Comparison of ENCODE assay signal across 12 mouse cellular contexts in the genomic region with DNA sequence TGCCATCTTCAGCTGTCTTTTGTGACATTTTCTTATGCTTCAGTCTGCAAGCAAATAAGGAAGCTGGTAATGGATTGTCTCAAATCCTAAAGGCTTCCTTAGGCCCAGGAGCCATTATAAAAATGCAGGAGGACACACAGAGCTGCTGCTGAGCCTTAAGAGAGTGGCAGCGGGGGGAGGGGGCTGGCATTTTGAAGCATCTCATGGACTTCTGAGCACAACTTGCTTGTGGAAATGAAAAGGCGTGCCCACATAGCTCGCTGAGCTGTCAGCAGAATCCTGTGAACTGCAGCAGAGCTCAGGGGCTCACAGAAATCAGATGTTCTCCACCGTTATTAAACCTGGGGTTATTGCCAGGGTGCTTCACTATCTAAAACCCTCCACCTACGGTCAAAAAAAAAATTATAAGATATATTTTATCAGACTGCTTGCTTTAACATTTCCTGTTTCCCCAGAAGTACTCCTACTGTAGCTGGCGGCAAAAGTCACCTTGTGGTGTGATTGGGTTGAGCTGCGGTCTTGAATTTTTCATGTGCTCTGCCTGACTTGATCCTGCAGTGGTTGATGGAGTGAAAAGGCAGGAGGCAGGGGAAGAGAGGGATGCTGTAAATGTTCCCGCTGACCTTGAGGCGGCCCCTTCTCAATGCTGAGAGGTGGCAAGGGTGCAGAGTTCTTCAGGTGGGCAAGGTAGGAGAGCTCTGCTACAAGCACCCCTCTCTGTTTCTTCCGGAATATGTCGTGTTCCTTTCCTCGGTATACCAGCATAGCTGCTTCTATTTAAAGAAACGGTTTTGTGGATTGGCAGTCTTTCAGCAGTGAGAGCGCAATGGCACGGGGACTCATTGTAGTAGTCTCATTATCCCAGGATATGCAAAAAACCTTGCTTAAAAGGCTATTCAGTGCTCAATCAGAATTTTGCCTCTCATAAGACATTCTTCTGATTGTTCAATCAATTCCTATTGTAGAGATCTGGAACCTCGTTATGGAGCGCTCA.
A peak's percentile ranks its signal among the peaks of the same experiment; 100 is the strongest.
DNase-seq lines count a peak whose midpoint lies in the region; ATAC-seq and TF ChIP-seq lines count a peak whose summit lies in the region.
"Had no signal": no experiment of that assay in that cellular context is flagged by ENCODE, and none has a peak within 500 bp of the region (broad histone marks: within the 10 kb centered on the region; RNA-seq: fewer than 3 reads in every experiment).

No protein-coding gene starts in this region.

- peak overlapping the region; percentile 65 for H3K27ac ChIP-seq in heart, embryonic 15.5 days
- H3K27ac ChIP-seq in hindbrain, postnatal 0 days: peak overlapping the region; percentile 48; the same call in 1 of the 2 replicates
- no peak overlapping the region for H3K27ac ChIP-seq in stomach, postnatal 0 days (replicated peaks)
- H3K27ac ChIP-seq: liver, embryonic 13.5 days had no signal

- H3K27me3 ChIP-seq in heart, embryonic 15.5 days: no peaks in the 10 kb centered on the region
- no peaks in the 10 kb centered on the region for H3K27me3 ChIP-seq in hindbrain, postnatal 0 days (ENCODE audit: insufficient read depth, low read length)
- H3K27me3 ChIP-seq in stomach, postnatal 0 days (ENCODE audit: control insufficient read depth, insufficient read depth, low read length): no peaks in the 10 kb centered on the region
- H3K27me3 ChIP-seq: liver, embryonic 13.5 days had no signal

- no peak overlapping the region for H3K9ac ChIP-seq in heart, embryonic 15.5 days
- no peak overlapping the region for H3K9ac ChIP-seq in hindbrain, postnatal 0 days (replicated peaks; ENCODE audit: low read length)
- no peak overlapping the region for H3K9ac ChIP-seq in stomach, postnatal 0 days (ENCODE audit: low read length)
- H3K9ac ChIP-seq: liver, embryonic 13.5 days had no signal

- WGBS in heart, embryonic 15.5 days: 43% methylated on average over 17 of the region's 17 CpGs
- 45% methylated on average over 17 of the region's 17 CpGs for WGBS in hindbrain, postnatal 0 days
- 76% methylated on average over 17 of the region's 17 CpGs for WGBS in stomach, postnatal 0 days

- no peak for ATAC-seq in cerebellum, adult (ENCODE audit: insufficient number of reproducible peaks, low FRiP score, low TSS enrichment)
- ATAC-seq in heart, embryonic 15.5 days (replicated peaks; ENCODE audit: insufficient number of reproducible peaks, insufficient read depth, low FRiP score, low read depth): 0 out of 2 replicates have a peak, but pooled peaks have one; percentile 22
- ATAC-seq in hindbrain, postnatal 0 days: 0 out of 2 replicates have a peak, but pooled peaks have one; percentile 35
- no peak for ATAC-seq in stomach, postnatal 0 days (ENCODE audit: low FRiP score, low TSS enrichment)

- no peak for TF ChIP-seq CTCF in brain, embryonic 14.5 days (IDR thresholded peaks at IDR 0.05; ENCODE audit: borderline replicate concordance, extremely low read depth, insufficient read depth, insufficient read length)
- no peak; the same call in 1 of the 2 replicates for TF ChIP-seq CTCF in hindbrain, postnatal 0 days (IDR thresholded peaks at IDR 0.05; ENCODE audit: low read depth)
- TF ChIP-seq CTCF in stomach, postnatal 0 days (IDR thresholded peaks at IDR 0.05; ENCODE audit: low read depth): no peak

- no peaks in the 10 kb centered on the region for H3K36me3 ChIP-seq in heart, embryonic 15.5 days
- no peaks in the 10 kb centered on the region for H3K36me3 ChIP-seq in hindbrain, postnatal 0 days (ENCODE audit: insufficient read depth, low read length)
- no peaks in the 10 kb centered on the region for H3K36me3 ChIP-seq in stomach, postnatal 0 days (ENCODE audit: control insufficient read depth, insufficient read depth, low read length)
- H3K36me3 ChIP-seq: liver, embryonic 13.5 days had no signal

- no peak for TF ChIP-seq EP300 in stomach, postnatal 0 days (optimal IDR thresholded peaks at IDR 0.05)

- H3K4me1 ChIP-seq in heart, embryonic 15.5 days (replicated peaks): peaks cover 16% of the 10 kb centered on the region
- no peaks in the 10 kb centered on the region; the same call in 1 of the 2 replicates for H3K4me1 ChIP-seq in hindbrain, postnatal 0 days (ENCODE audit: insufficient read depth, low read length)
- no peaks in the 10 kb centered on the region for H3K4me1 ChIP-seq in stomach, postnatal 0 days (replicated peaks; ENCODE audit: control insufficient read depth, insufficient read depth)
- H3K4me1 ChIP-seq: liver, embryonic 13.5 days had no signal

- no peaks in the 10 kb centered on the region for H3K9me3 ChIP-seq in heart, embryonic 15.5 days (replicated peaks)
- no peaks in the 10 kb centered on the region for H3K9me3 ChIP-seq in hindbrain, postnatal 0 days (ENCODE audit: low read length)
- H3K9me3 ChIP-seq in stomach, postnatal 0 days (ENCODE audit: control insufficient read depth, low read length): no peaks in the 10 kb centered on the region
- H3K9me3 ChIP-seq: liver, embryonic 13.5 days had no signal

- no peak for TF ChIP-seq POLR2A in brain, embryonic 14.5 days (IDR thresholded peaks at IDR 0.05; ENCODE audit: borderline replicate concordance, extremely low read depth, insufficient read depth, insufficient read length, poor library complexity, severe bottlenecking)

- H3K4me3 ChIP-seq in heart, embryonic 15.5 days: peak overlapping the region; percentile 22
- H3K4me3 ChIP-seq in hindbrain, postnatal 0 days (ENCODE audit: low read length): no peak overlapping the region
- no peak overlapping the region for H3K4me3 ChIP-seq in stomach, postnatal 0 days (ENCODE audit: low read depth, low read length)
- H3K4me3 ChIP-seq: liver, embryonic 13.5 days had no signal

- peak overlapping the region; percentile 51 for H3K4me2 ChIP-seq in heart, embryonic 15.5 days
- 0 out of 2 replicates have a peak overlapping the region, but pooled peaks have one; percentile 21 for H3K4me2 ChIP-seq in hindbrain, postnatal 0 days (ENCODE audit: low read depth, low read length)
- no peak overlapping the region for H3K4me2 ChIP-seq in stomach, postnatal 0 days (replicated peaks; ENCODE audit: low read depth)
- H3K4me2 ChIP-seq: liver, embryonic 13.5 days had no signal

- DNase-seq in cerebellum, postnatal 25 days: peak; percentile 28 to 38
- DNase-seq in heart, adult 18-20 months: no peak
- peak; percentile 82 for DNase-seq in brain, embryonic 14.5 days (ENCODE audit: low read depth)
- peak; percentile 46 for DNase-seq in hindbrain, postnatal 0 days (ENCODE audit: low spot score)
- DNase-seq in stomach, postnatal 0 days (ENCODE audit: low spot score): no peak
- no peak for DNase-seq in urinary bladder, adult 18-20 months (ENCODE audit: low spot score in 2 of 2)
- DNase-seq: adrenal gland, adult 2 months; left cerebral cortex, postnatal 4 days; liver, embryonic 13.5 days; lung, postnatal 14 days had no signal

Comparison
In these comparisons a context has a peak if more than half of its experiments do, and no peak if none do; other contexts are left out.
1. DNase-seq: peak in cerebellum, postnatal 25 days (2 of 2), brain, embryonic 14.5 days (single experiment) and hindbrain, postnatal 0 days (single experiment); none in heart, adult 18-20 months (0 of 2), stomach, postnatal 0 days (single experiment) and urinary bladder, adult 18-20 months (0 of 2).
2. ATAC-seq: peak in heart, embryonic 15.5 days (single experiment) and hindbrain, postnatal 0 days (single experiment); none in cerebellum, adult (single experiment) and stomach, postnatal 0 days (single experiment).